Mouse (Mus musculus) heart, embryonic 13.5 days (tissue): ENCODE measurements around the gene Gm10300. TPM values are rescaled to one million over a fixed set of nuclear protein-coding genes. Genes with fewer than 3 reads are reported as not detected.

ENCODE experiments used
- ATAC-seq: fragments of 200-750 bp; cut with Nextera tagmentation; 2 replicates; pipeline ENCODE4 v1.8.0; 2017; ENCODE audit warnings: moderate TSS enrichment; ENCODE audit not compliant: insufficient number of reproducible peaks, low FRiP score, low TSS enrichment; ENCODE audit errors: extremely low read depth
- H3K27ac ChIP-seq: fragments of 300-500 bp; sonication (generic); replicated peaks from 2 replicates; pipeline ENCODE4 v1.5.1; 2015; ENCODE audit warnings: moderate library complexity, mild to moderate bottlenecking, inconsistent platforms
- H3K27me3 ChIP-seq: fragments of 300-500 bp; sonication (generic); replicated peaks from 2 replicates; pipeline ENCODE4 v1.6.1; 2015; ENCODE audit warnings: mild to moderate bottlenecking, inconsistent platforms
- H3K36me3 ChIP-seq: fragments of 300-500 bp; sonication (generic); 2 replicates; pipeline ENCODE4 v1.6.1; 2015; ENCODE audit warnings: mild to moderate bottlenecking, inconsistent platforms
- H3K4me1 ChIP-seq: fragments of 300-500 bp; sonication (generic); 2 replicates; pipeline ENCODE4 v1.6.1; 2015; ENCODE audit warnings: inconsistent platforms
- H3K4me2 ChIP-seq: fragments of 300-500 bp; sonication (generic); 2 replicates; pipeline ENCODE4 v1.6.1; 2015; ENCODE audit warnings: inconsistent platforms, mild to moderate bottlenecking, moderate library complexity
- H3K4me3 ChIP-seq: fragments of 300-500 bp; sonication (generic); 2 replicates; pipeline ENCODE4 v1.5.1; 2015; ENCODE audit warnings: moderate library complexity, mild to moderate bottlenecking, inconsistent platforms
- H3K9ac ChIP-seq: fragments of 300-500 bp; sonication (generic); 2 replicates; pipeline ENCODE4 v1.6.1; 2015; ENCODE audit warnings: inconsistent platforms, mild to moderate bottlenecking, moderate library complexity
- H3K9me3 ChIP-seq: fragments of 300-500 bp; sonication (generic); 2 replicates; pipeline ENCODE4 v1.6.1; 2016; ENCODE audit warnings: inconsistent platforms
- WGBS: fragments of 180-500 bp; shearing (Covaris S2); methylation state at CpG from one replicate; pipeline ENCODE4 v1.1.7; 2015; ENCODE audit warnings: mixed read lengths; 5-methylcytosine and 5-hydroxymethylcytosine counted together
- polyA plus RNA-seq: library from polyadenylated mRNA; unstranded; fragments of >200 nt; fragmentation: Nextera tagmentation; extraction: Ambion mirVana; gene quantifications from 2 replicates; pipeline ENCODE4 v1.2.1, GENCODE M21; 2015

Gm10300 gene
- polyA plus RNA-seq, 1 experiment from 2014 or later, result 0.13 TPM

DNA sequence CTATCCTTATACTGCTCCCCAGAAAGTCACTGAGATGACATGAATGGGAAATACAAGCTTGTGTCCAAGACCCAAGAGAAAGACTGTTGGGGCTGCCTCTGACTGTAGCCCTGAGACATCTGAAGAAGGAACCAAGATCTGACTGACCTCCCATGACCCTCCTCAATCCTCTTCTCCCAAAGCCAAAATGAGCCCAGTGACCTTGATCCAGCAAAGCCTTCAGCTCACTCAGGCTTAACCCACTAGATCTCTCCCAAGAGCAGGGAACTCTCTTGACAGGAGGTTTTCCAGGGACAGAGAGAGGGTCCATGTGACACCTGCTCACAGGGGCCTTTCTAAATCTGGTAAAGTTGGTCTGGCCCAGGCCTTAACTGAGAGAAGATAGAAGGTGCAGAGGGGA is 17.2 kb upstream of the Gm10300 start:
- Histone ChIP-seq H3K9ac (no peak overlapping the region), H3K4me2 (peak overlapping the region; percentile 14; the same call in 1 of the 2 replicates), H3K4me3 (no peak overlapping the region), H3K4me1 (peaks cover 50% of the 10 kb centered on the region), H3K9me3 (no peaks in the 10 kb centered on the region), H3K36me3 (no peaks in the 10 kb centered on the region), H3K27me3 (no peaks in the 10 kb centered on the region), H3K27ac (peak overlapping the region; percentile 54; the same call in 1 of the 2 replicates)
- ATAC-seq, result no peak

DNA sequence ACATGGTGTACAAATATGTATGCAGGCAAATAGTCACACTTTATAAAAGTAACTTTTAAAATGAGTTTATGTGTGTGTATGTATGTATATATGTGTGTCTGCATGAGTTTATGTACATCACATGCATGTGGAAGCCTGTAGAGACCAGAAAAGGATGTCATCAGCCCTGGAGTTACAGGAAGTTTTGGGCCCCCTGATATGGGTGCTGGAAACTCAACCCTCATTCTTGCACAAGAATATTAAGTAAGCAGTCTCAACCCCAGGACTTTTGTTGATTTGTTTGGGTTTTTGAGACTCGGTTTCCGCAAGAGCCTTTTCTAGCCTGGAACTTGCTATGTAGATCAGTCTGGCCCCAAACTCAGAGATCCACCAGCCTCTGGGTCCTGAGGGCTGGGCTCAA is 15.0 kb upstream of the Gm10300 start:
- Histone ChIP-seq H3K36me3 (no peaks in the 10 kb centered on the region), H3K27me3 (no peaks in the 10 kb centered on the region), H3K4me3 (peak overlapping the region; percentile 6; the same call in 1 of the 2 replicates), H3K4me2 (peak overlapping the region; percentile 38), H3K27ac (peak overlapping the region; percentile 54; the same call in 1 of the 2 replicates), H3K9me3 (no peaks in the 10 kb centered on the region), H3K9ac (no peak overlapping the region), H3K4me1 (peaks cover 69% of the 10 kb centered on the region)
- WGBS, result 92% methylated on average over 2 of the region's 2 CpGs
- ATAC-seq, result no peak

DNA sequence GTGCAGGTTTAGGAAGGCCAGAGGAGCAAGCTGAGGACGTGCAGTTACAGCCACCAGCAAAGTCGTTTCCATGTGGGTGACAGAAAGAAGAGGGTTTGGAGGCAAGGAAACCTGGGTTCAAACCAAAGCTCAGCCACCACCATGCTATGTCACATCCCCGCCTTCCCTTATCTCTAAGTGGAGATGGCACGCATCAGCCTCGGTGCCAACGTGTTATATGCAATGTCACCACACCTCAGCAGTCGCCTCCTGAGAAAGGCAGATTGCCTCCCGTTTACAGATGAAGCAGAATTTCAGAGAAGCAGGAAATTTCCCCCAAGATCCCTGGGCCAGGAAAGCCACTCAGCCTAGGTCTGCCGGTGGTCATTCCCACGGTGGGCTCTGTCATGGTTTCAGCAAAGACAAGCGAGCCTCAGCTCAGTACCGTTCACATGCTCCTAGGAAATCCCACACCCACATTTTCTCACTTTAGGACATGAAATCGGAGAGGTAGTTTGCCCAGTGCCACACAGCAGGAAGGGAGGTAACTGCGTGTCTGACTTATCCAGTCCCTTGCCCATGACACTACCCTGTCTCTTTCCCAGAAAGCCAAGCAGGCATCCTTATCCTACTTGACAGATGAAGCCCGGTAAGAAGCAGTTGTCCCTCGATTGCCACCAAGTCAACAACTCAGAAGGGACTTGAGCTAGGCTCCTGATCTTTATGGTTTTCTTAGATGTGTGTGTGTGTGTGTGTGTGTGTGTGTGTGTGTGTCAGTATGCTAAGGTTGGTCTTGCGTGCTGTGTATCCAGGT is 14.3 kb upstream of the Gm10300 start:
- 47% methylated on average over 17 of the region's 17 CpGs for WGBS
- Histone ChIP-seq H3K4me2 (peak overlapping the region; percentile 38), H3K36me3 (no peaks in the 10 kb centered on the region), H3K9ac (no peak overlapping the region; the same call in 1 of the 2 replicates), H3K4me3 (peak overlapping the region; percentile 6; the same call in 1 of the 2 replicates), H3K4me1 (peaks cover 72% of the 10 kb centered on the region), H3K9me3 (no peaks in the 10 kb centered on the region), H3K27me3 (no peaks in the 10 kb centered on the region), H3K27ac (peak overlapping the region; percentile 54; the same call in 1 of the 2 replicates)
- no peak for ATAC-seq

DNA sequence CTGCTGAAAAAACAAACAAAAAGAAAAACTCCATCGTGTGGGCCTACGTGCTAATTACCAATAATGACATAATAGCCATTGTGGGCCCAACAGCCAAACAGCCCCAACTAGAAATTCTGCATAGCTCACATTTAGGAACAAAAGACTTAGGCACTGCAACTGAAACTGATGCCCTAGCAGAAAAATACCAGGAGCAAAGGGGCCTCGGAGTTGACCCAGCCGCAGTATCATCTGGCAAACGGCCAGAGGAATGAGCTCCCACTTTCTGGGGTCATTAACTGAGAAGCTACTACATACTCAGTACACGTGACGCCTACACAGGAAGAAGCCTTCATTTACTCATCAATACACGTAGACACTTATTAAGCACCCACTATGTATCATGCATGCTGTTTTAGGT is 12.2 kb upstream of the Gm10300 start:
- ATAC-seq, result no peak
- Histone ChIP-seq H3K27me3 (no peaks in the 10 kb centered on the region), H3K4me3 (peak overlapping the region; percentile 1; the same call in 1 of the 2 replicates), H3K36me3 (no peaks in the 10 kb centered on the region), H3K27ac (no peak overlapping the region), H3K4me2 (peak overlapping the region; percentile 38), H3K9ac (no peak overlapping the region), H3K4me1 (peaks cover 85% of the 10 kb centered on the region), H3K9me3 (no peaks in the 10 kb centered on the region)
- 55% methylated on average over 8 of the region's 8 CpGs for WGBS

DNA sequence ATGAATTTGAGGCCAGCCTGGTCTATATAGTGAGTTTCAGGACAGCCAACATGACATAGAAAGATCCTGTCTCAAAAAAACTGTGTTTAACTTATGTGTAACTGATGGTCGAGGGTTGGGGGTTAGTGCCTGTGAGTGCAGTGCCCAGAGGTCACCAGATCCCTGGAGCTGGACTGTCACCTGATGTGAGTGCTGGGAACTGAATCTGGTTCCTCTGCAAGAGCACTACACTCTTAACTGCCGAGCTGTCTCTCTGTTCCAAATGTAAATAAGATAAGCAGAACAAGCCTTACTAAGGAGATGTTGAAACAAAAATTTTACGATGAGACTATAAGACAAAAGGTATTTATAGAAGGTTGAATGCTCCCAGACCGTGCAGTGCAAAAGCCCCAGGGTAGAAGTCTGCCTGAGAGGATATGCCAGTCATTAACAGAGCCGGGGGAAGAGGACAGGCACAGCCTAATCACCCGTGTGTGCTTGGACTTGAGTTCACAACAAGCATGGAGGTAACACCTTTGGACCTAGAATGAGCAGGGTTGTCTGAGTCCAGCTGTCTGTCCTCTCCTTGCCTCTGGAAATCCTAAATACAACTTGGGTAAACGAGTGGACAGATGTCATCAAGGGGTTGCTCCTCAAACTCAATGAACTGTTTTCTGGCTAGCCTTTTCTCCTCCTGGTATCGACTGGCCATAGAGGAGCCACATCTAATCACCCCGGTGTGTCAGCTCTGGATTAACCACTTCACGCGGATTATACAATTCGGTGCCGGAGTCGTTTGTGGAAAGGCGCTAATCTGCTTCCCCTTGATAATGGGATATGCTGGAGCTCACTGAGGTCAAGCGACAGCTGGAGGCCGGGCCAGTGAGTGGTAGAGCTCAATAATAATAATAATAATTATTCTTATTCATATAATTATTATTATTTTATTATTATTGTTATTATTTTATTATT is 11.3 kb upstream of the Gm10300 start:
- peak overlapping the region; percentile 8; the same call in 1 of the 2 replicates for H3K4me3 ChIP-seq
- peaks cover 85% of the 10 kb centered on the region for H3K4me1 ChIP-seq
- no peak for ATAC-seq
- no peaks in the 10 kb centered on the region for H3K27me3 ChIP-seq
- no peak overlapping the region for H3K27ac ChIP-seq
- H3K4me2 ChIP-seq, result peak overlapping the region; percentile 38
- no peaks in the 10 kb centered on the region for H3K36me3 ChIP-seq
- WGBS, result 45% methylated on average over 17 of the region's 17 CpGs
- H3K9ac ChIP-seq, result peak overlapping the region; percentile 47
- no peaks in the 10 kb centered on the region for H3K9me3 ChIP-seq

DNA sequence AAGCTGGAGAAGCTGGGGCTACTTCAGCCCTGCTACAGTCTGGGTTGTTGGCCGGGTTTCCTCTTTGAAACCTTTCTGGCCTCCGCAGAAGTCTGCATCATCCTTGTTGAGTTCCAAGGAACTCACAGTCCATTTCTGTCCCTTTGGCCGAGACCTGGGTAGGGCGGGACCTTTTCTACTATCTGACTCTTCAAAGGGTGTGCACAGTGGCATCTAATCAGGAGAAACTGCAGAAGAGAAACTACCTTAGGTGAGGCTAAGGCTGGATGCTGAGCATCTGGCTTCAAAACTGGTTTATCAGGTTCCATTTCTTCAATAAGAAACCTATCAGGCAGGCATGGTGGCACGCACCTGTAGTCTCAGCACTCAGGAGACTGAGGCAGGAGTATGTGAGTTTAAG is 9.9 kb upstream of the Gm10300 start:
- no peak overlapping the region for H3K27ac ChIP-seq
- H3K27me3 ChIP-seq, result no peaks in the 10 kb centered on the region
- peak overlapping the region; percentile 88 for H3K4me2 ChIP-seq
- no peak overlapping the region for H3K9ac ChIP-seq
- no peaks in the 10 kb centered on the region for H3K36me3 ChIP-seq
- 84% methylated on average over 5 of the region's 5 CpGs for WGBS
- ATAC-seq, result no peak
- no peaks in the 10 kb centered on the region for H3K9me3 ChIP-seq
- peaks cover 82% of the 10 kb centered on the region for H3K4me1 ChIP-seq
- H3K4me3 ChIP-seq, result peak overlapping the region; percentile 31

DNA sequence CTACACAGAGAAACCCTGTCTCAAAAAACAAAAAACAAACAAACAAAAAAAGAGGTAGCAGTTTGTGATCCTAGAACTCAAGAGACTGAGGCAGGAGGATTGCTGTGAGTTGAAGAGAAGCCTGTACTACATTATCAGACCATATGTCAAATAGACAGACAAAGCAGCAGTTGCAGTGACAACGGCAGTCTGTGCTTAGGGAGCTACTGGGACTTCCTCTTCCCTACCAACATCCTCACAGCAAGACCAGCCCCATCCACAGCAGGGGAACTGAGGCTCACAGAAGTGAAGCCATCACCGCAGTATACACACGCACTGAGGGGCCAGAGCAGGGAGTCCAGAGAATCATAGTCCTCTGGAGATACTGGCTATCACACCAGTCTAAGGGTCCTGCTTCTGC is 8.9 kb upstream of the Gm10300 start:
- Histone ChIP-seq H3K4me2 (peak overlapping the region; percentile 88), H3K27me3 (no peaks in the 10 kb centered on the region), H3K9me3 (no peaks in the 10 kb centered on the region), H3K36me3 (peaks cover 4% of the 10 kb centered on the region), H3K27ac (peak overlapping the region; percentile 48), H3K4me3 (peak overlapping the region; percentile 31), H3K9ac (peak overlapping the region; percentile 71), H3K4me1 (peaks cover 81% of the 10 kb centered on the region)
- 43% methylated on average over 3 of the region's 3 CpGs for WGBS
- ATAC-seq, result no peak

DNA sequence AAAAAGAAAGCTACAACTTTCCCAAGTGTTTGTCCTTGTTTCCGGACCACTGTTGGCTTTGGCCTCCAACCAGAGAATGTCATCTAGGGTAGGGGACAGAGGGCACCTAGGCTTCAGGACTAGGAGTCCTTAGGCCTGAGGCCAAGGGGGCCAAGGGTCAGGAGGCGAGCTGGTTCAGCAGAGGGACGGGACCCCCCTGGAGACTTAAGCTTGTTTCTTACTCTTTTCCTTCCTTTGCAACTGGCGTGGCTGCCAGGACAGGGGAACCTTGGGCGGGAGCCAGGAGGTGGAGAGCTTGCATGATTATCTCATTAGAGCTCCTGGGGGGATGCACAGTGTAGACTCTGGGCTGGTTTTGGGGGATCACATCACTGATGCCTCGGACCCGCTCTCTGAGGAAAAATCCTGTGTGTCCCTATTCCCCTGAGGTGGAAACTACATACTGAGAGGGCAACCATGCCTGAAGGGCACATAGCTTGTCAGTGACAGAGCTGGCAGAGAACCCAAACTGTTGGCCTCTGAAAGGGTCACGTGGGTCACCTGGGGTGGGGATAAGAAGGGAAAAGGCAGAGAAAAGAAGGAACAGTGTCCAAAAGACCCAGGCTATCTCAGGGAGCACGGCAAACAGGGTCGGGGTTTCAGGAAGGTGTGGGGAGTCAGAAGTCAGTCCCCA is 8.3 kb upstream of the Gm10300 start:
- H3K9me3 ChIP-seq, result no peaks in the 10 kb centered on the region
- peaks cover 6% of the 10 kb centered on the region for H3K36me3 ChIP-seq
- ATAC-seq, result peak; percentile 11; the same call in 1 of the 2 replicates
- 49% methylated on average over 10 of the region's 10 CpGs for WGBS
- peak overlapping the region; percentile 31 for H3K4me3 ChIP-seq
- no peaks in the 10 kb centered on the region for H3K27me3 ChIP-seq
- H3K4me1 ChIP-seq, result peaks cover 82% of the 10 kb centered on the region
- H3K4me2 ChIP-seq, result peak overlapping the region; percentile 88
- peak overlapping the region; percentile 48 for H3K27ac ChIP-seq
- peak overlapping the region; percentile 71 for H3K9ac ChIP-seq

DNA sequence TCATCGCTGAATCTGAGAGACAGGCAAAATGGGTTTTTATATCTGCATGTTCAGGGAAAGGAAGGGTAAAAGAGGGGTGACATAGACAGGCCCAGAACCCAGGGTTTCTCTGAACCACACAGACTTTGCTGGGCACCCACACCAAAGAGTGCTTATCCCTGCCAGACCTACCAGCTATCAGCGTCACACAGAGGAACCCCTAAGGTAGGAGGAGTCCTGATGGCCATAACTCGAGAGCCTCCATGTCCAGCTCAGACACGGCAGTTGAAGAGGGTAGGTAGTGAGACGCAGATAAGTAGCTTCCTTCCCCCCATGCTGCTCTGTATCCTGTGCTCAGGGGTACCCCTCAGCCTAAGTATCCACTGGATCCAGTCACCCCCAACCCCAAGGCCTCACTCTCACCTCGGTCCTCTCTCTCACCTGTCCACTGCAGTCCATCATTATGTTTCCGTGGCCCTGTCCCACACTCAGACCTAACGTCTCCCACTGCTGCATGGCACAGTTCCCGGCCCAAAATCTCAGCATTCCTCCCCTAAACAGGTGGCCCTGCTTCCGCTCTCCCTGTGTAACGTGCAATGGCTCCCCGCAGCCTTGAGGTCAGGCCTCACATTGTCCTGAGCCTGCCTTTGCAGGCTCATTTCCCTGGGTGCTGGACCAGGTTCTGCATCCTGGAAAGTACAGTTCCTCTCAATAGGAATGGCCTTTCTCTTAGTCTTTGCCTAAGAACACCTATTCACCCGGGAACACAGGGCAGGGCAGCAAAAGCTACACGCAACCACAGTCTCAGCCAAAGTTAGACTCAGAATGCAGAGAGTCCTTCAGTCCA is 7.2 kb upstream of the Gm10300 start:
- Histone ChIP-seq H3K4me3 (peak overlapping the region; percentile 31), H3K27ac (no peak overlapping the region), H3K27me3 (no peaks in the 10 kb centered on the region), H3K36me3 (peaks cover 9% of the 10 kb centered on the region), H3K4me2 (peak overlapping the region; percentile 88), H3K9ac (peak overlapping the region; percentile 63; the same call in 1 of the 2 replicates), H3K4me1 (peaks cover 89% of the 10 kb centered on the region), H3K9me3 (no peaks in the 10 kb centered on the region)
- 69% methylated on average over 14 of the region's 14 CpGs for WGBS
- ATAC-seq, result no peak

DNA sequence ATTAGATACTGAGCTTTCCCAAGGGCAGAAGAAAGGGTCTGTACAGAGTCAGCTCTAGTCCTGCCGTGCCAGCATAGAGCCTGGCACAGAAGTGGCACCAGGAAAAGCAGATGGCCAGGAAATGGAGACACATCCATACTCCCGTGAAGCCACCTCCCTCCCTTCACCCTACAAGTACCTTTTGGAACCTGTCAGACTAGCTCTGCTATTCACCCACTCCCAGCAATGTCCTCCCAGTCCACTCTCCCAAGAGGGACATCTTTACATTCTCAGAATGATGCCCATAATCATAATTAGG is 6.6 kb upstream of the Gm10300 start:
- Histone ChIP-seq H3K36me3 (peaks cover 9% of the 10 kb centered on the region), H3K4me3 (peak overlapping the region; percentile 31), H3K4me1 (peaks cover 88% of the 10 kb centered on the region), H3K9ac (0 out of 2 replicates have a peak overlapping the region, but pooled peaks have one; percentile 63), H3K4me2 (peak overlapping the region; percentile 88), H3K27me3 (no peaks in the 10 kb centered on the region), H3K27ac (no peak overlapping the region), H3K9me3 (no peaks in the 10 kb centered on the region)
- no peak for ATAC-seq
- WGBS, result 77% methylated on average over 2 of the region's 2 CpGs
